Comparison of ENCODE assay signal across 16 mouse cellular contexts in genomic region chr9:56753386-56753785, GRCm38 (mm10). TPM values are rescaled to one million over a fixed set of nuclear protein-coding genes. Genes with fewer than 3 reads are reported as not detected.
"Had no signal": no experiment of that assay in that cellular context is flagged by ENCODE, and none has a peak within 500 bp of the region (broad histone marks: within the 10 kb centered on the region; RNA-seq: fewer than 3 reads in every experiment).

No protein-coding gene starts in this region.

- DNase-seq: kidney, adult 9 months; kidney, postnatal 4 days; liver; liver, embryonic 13.5 days; liver, postnatal 0 days; lung, postnatal 14 days; right cerebral cortex, postnatal 14 days; thymus, adult 2 months; thymus, postnatal 25 days had no signal

- H3K4me3 ChIP-seq: left cerebral cortex, adult 2 months; limb, embryonic 12.5 days; liver, embryonic 13.5 days; lung, embryonic 15.5 days; midbrain, embryonic 13.5 days; stomach, embryonic 15.5 days had no signal

- H3K27ac ChIP-seq: kidney, postnatal 0 days; limb, embryonic 12.5 days; liver, embryonic 13.5 days; lung, embryonic 15.5 days; macrophage; midbrain, embryonic 13.5 days; stomach, embryonic 15.5 days had no signal

- ATAC-seq: liver, postnatal 0 days; midbrain, embryonic 13.5 days had no signal

RNA-seq across cellular contexts. Expression of gene Lingo1, which starts 42.9 kb away (rescaled TPM):
- polyA plus RNA-seq: macrophage had no signal
